Mouse (Mus musculus): Measurements from ENCODE around the gene Lrmda.

DNA sequence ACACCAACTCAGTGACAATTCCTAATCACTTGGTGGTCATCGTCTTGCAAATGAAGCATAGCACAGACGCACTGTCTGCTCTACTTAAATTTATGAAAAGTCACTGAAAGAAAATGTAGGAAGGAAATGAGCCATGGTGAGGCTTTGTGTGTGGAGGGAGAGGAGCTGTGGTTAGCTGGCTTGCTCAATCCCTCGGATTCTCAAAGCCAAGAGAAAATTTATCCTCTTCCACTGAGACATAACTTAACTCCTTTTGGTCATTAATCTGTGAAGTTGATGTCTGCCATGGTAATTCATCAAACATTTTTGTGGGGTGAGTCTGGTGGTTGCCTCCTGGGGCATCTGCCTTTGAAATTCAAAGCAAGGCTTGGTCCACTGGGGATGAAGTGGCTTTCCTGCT, 867.7 kb downstream of the Lrmda start:
- TF ChIP-seq CTCF (IDR thresholded peaks at IDR 0.05; ENCODE audit: borderline replicate concordance, extremely low read depth, insufficient read depth, insufficient read length) (no peak), POLR2A (IDR thresholded peaks at IDR 0.05; ENCODE audit: borderline replicate concordance, extremely low read depth, insufficient read depth, insufficient read length, poor library complexity, severe bottlenecking) (no peak)
